Mouse (Mus musculus) left cerebral cortex, adult 18-20 months (tissue): Measurements from ENCODE around the gene R3hdm2. TPM values are rescaled to one million over a fixed set of nuclear protein-coding genes. Genes with fewer than 3 reads are reported as not detected.
A peak's percentile ranks its signal among the peaks of the same experiment; 100 is the strongest.

Experiments used
- DNase-seq, 2 experiments: peaks; one replicate each; pipeline ENCODE4 v3.0.0; 2021 to 2022; ENCODE audit warnings: low spot score in 2 of 2, mixed read lengths in 1 of 2
- total RNA-seq, 2 experiments: library from RNA; stranded (reverse); gene quantifications; 2 replicates each; pipeline ENCODE4 v1.2.3; 2021

Gene R3hdm2
- total RNA-seq, 2 experiments from 2014 or later = 317 to 326 TPM

GRCm38 (mm10) chr10:127490160-127491127 lies 110.3 kb downstream of the R3hdm2 start:
- no peak for DNase-seq

DNA sequence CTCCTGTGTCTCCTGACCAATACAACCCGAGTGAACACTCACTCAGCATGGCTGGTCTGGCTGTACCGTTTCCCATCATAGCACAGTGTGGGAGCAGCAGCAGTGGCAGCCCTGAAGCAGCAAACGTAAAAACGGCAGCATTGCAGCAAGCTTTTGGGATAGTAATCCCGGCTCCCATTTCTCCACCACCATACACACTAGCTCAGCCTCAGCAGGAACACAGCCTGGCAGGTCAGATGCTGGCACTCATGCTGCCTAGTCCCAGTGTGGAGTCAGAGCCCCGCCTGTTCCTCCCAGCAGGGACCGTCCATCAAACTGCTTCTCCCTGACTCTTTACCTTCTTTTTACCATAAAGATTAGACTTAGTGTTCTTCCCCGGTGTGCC lies 111.0 kb downstream of the R3hdm2 start:
- no peak for DNase-seq

GRCm38 (mm10) chr10:127492118-127492517 lies 112.0 kb downstream of the R3hdm2 start:
- no peak for DNase-seq

- no peak for DNase-seq
Measured at GRCm38 (mm10) chr10:127496156-127496555, 116.0 kb downstream of the R3hdm2 start.

DNA sequence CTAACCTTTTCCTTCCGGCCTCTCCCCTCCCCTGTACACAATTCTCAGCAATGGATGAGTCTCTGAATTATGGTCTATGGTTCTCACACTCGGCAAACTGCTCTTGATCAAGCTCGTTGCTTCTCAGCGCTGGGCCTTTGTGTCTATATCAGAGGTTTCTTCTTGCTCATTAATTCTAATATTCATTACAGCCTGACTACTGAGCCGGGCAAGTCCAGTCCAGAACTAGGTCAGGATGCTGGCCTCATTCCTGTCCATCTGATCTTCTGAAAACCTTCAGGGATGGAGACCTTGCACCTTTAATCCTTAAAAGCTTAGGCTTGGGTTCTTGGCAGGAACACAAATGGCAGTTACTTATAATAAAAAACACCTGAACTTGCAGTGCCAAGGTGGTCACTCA lies 119.4 kb downstream of the R3hdm2 start:
- no peak for DNase-seq

DNA sequence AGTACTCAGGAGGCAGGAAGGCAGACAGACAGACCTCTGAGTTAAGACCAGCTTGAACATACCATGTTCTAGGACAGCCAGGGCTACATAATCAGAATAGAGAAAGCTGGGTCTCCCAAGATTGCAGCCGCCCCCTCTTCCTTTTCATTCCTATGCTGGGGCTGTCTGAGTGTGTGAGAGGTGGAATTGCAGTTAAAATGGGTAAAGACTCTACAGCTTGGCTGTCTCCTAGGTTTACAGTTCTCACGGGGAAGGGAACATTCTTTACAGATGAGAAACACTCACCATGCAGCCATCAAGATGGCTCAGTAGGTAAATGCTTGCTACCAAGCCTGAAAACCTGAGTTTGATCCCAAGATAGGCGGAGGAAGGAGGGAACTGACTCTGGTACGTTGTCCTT lies 119.9 kb downstream of the R3hdm2 start:
- DNase-seq = no peak

DNA sequence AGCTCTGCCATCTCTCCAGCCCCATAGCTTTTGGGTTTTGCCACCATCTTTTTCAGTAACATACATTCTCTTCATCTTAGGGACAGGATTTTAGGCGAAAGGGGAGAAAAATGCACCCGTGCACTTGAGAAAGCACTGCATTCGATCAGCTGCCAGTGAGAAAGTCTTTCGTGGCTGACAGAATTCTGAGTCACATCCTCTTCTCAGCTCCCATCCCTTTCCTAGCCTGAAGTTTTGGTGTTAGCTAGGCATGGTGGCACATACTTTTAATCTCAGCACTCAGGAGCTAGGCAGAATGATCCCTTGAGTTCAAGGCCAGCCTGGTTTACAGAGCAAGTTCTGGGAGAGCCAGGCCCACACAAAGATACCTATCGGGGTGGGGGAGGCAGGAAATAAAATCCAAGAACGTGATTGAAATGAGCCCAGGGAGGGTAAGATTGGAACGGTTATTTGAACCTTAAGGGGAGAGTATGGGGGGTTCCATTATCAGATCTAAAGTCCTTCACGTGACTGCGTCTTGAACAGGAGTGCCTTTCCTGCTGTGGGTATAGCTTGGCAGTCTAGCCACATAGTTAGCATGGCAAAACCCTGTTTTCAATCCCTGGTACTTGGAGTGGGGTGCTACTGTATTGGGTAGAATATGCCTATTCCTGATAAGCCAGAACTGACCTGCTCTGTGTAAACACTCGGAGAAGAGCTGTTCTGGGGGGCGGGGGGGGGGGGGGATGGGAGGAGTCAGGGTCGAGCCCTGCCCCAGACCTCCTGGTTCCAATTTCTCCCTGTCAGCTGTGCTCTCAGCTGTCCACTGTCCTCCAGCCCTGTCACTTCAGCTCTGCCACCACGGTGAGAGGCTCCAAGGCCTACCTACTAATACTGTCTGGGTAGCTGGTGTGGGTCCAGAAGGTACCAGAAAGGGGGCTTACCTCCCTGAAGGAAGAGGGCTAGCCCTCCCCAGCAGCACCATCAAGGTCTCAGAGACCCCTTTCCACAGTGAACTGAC lies 121.1 kb downstream of the R3hdm2 start, which contains the start of gene Stac3:
Gene Stac3, plus strand, starts transcription at position 793 of the 1,000 bp plus-strand sequence.
- no peak for DNase-seq

DNA sequence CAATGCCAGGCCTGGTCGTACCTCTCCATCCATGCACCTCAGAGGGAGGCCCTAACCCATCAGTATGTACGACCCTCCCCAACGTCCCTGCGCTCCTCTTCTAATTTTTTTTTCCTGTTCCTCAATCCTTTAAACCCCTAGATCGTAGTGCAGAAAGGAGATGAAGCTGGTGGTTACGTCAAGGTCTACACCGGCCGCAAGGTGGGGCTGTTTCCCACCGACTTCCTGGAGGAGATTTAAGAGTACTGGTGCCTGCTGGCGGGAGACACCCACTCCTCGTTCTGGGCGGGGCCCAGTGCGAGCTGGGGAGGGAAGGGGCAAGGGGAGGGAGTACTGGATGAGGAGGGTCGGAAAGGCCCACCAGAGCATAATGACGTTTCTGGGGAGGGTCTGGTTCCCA lies 128.1 kb downstream of the R3hdm2 start:
- peak; percentile 75 to 77 for DNase-seq

DNA sequence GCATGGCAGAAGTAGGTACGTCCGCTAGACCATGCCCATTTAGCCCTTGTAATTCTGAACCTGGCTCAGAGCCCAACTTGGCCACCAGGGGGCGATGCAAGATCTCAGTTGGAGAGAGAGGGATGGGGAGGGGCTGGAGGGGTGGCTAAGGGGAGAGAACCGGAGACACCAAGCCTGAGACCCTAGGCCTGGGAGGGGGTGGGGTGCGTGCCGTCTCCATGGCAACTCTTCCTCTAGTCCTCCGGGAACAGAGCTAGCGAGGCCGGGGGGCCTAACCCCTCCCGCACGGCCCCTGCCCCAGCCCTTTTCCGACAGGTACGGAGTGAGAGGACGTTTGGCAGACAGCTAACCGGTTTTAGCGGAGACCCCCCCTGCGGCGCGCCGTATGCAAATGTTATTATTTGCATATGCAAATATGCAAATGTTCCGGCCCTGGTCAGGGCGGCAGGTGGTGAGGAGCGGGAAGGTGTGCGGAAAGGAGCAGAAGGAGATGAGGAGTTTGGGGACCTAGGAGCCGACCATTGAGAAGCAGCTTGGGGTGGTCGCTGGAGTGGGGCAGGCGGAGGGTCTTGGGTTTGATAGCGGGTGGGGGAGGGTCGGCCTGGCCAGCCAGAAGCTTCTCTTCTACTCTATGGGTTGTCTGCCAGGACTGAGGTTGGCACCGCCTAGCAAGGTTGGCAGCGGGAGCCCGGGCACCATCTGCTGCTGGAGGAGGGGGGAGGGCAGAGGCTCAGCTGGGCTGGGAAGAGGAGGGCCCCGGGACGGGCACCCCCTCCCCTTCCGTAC lies 129.1 kb downstream of the R3hdm2 start:
- DNase-seq = peak; percentile 76 to 84

GRCm38 (mm10) chr10:127509837-127510701 lies 129.9 kb downstream of the R3hdm2 start:
- DNase-seq = no peak

- no peak for DNase-seq
Measured at GRCm38 (mm10) chr10:127510895-127511617, 130.9 kb downstream of the R3hdm2 start.

- DNase-seq = peak; percentile 84 to 92
Measured at GRCm38 (mm10) chr10:127511634-127512306, 131.6 kb downstream of the R3hdm2 start.

DNA sequence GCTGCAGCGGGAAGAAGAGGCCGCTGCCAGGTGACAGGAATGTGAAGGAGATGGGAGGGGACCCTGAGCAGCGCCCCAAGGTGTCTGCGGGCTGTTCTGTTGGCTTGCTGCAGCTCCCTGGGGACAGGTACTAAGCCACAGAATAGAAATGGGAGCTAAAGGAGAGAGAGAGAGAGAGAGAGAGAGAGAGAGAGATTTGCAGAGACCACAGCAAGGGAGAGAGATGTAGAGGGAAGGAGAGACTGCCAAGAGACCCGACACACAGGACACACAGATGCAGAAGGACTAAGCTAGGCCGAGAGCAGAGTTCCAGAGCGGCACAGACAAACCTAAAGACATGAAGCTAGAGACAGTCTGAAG lies 132.2 kb downstream of the R3hdm2 start:
- DNase-seq = no peak

GRCm38 (mm10) chr10:127512813-127513212 lies 132.7 kb downstream of the R3hdm2 start:
- peak; percentile 96 for DNase-seq

DNA sequence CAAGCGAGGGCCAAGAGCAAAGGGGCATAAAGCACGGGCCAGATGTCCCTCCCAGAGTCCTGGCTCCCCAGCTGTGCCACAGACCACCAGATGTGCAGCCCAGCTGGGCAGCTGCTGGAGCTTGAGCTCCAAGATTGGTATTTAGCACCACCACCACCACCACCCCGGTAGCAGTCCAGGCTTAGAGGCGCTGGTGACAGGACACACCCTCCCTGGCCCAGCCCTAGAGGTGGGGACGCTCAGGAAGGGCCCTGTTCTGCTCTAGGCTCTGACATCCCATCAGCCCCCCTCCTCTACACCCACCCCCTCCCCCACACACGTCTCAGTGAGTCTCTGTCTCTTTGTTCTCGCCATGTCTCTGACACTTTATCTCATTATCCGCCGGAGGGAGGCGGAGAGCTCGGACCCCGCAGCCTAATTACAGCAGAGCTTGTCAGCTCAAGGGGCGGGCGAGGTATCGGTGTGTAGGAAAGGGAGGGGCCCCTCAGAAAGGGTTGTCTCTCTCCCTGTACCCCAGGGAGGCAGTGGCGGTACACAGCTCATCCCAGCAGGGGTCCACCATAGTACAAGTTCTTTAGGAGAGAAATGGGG lies 133.5 kb downstream of the R3hdm2 start:
- DNase-seq = no peak

DNA sequence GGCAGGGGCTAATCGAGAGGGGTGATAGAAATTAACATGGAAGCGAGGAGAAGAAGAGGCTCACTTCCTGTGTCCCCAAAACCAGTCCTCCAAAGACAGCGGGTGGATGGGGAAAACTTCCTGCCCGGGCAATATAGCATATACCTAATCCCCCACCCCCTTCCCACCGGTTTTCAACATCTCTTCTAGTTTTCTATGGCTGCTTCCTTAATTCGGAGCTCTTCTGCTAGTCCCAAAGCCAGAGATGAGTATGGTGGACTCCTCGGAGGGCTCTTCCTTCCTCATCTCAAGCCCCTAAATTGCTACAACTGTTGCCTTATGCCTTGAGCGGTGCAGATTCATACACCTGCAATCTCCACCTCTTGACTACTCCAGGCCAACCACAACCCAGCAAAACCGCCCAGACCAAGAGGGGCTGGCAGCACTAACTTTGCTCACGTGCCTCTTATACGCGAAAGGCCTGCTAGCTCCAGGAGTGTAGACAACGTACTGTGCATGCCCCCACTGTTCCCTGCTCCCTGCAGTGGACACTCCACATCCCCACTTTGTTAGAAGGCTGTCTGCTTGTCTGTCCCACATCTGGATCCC lies 134.1 kb downstream of the R3hdm2 start:
- DNase-seq = no peak

DNA sequence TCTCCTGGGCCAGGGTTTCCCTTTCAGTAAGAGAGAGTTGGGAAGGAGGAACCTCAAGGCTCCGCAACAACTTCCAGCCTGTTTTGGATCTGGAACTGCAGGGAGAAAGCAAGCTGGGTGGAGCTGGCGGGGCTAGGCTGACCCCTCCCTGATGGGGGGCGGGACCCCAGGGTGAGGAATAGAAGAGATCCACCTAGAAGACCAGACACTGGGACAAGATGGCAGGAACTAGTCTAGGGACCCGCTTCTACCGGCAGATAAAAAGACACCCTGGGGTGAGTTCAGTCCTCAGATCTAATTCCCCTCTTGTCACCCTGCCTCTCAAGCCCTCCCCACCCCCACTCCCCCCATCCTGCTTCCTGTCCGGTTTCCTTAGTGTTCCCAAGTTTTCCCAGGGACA lies 134.6 kb downstream of the R3hdm2 start, which contains the start of gene Ndufa4l2:
Gene Ndufa4l2, plus strand, starts transcription at position 204 of the 400 bp plus-strand sequence.
- DNase-seq = no peak
